Mouse (Mus musculus): ENCODE data around the gene Megf8.
A peak's percentile ranks its signal among the peaks of the same experiment; 100 is the strongest.
"Not testable (repeated sequence)": the region's sequence is repeated elsewhere in the genome, so short reads cannot be mapped to it uniquely, and the experiment has no call there.

The Megf8 gene

GRCm38 (mm10) chr7:25296945-25297453, 20.0 kb upstream of the Megf8 start:
- no peak for DNase-seq (ENCODE audit: low spot score in 2 of 2)

GRCm38 (mm10) chr7:25297454-25298325, 19.3 kb upstream of the Megf8 start, which contains the start of gene Pafah1b3:
Gene Pafah1b3 (minus strand): TSS chr7:25297986.
- DNase-seq (ENCODE audit: low spot score in 2 of 2), result peak; percentile 74 to 92

- DNase-seq (ENCODE audit: low spot score in 2 of 2), result no peak
These were observed 15.9 kb upstream of the Megf8 start, which contains the start of gene Prr19 for GRCm38 (mm10) chr7:25301063-25301462. Gene Prr19 (plus strand): TSS chr7:25301411.

DNA sequence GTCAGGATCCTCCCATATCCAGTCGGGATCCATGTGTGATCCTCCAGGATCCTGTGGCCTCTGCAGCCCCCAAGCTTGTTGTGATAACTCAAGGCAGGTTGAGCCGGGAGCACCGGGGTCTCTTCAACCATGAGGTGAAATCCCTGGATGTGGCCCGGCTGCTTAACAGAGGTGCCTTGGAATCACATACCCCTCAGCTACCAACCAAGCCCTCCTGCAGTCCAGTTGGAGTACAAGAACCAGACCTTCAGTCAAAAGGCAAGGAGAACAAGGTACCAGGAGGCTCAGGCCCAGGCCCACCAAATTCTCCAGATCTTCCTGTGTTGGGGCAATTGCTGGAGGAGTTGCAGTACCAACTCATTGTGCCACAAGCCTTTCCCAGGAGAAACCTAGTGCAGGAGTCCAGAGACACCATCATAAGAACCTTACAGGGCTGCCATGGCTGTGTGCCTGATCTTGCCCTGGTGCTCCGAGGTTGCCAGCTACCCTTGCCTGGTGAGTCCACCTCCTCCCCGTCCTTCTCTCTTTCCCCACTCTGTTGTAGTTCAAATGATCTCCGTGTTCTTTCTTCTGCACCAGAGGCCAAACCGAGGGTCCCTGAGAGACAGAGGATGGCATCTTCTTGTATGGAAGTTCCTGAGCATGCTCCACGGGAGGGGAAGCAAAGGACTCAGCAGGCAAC, 13.8 kb upstream of the Megf8 start:
- DNase-seq (ENCODE audit: low spot score in 2 of 2), result no peak

GRCm38 (mm10) chr7:25303685-25304006, 13.3 kb upstream of the Megf8 start:
- no peak for DNase-seq (ENCODE audit: low spot score in 2 of 2)

DNA sequence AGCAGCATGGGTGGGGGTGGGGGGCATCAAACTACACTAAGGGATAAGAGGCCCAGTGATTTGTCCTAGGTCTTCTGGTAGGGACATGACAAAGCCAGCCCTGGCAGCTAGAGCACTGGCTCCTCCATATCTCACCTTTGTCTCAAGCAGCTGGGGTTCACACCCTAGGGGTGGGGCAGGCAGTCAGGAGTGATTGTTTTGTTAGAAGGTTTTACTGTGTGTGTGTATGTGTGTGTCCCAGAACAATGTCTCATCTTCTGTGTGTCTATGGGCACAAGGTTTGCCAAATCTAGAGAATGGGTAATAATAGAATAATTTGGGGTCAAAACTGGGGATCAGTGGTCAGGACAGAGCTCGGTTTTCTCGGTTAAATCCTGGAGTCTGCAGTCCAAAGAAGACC, 11.5 kb upstream of the Megf8 start:
- DNase-seq (ENCODE audit: low spot score in 2 of 2), result no peak

- no peak for DNase-seq (ENCODE audit: low spot score in 2 of 2)
These were observed 10.9 kb upstream of the Megf8 start, which contains the start of gene Tmem145 for GRCm38 (mm10) chr7:25305956-25306613. Gene Tmem145 (plus strand): TSS chr7:25306106.

DNA sequence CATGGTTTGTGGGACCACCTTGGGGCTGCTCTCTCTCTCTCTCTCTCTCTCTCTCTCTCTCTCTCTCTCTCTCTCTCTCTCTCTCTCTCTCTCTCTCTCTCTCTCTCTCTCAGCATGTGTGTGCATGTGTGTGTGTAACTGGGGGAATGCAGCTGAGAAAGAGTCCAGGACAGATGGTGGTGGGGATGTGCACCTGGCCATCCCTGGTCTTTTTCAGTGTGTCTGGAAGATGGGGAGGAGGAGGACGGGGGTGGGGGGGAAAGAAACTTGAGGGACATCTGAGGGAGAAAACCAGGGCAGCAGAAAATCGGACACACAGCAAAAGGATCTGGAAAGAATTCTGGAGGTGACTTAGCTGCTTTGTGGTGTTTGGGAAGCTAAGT, 10.4 kb upstream of the Megf8 start:
- DNase-seq (ENCODE audit: low spot score in 2 of 2), result no peak

GRCm38 (mm10) chr7:25308702-25309318, 8.2 kb upstream of the Megf8 start:
- DNase-seq (ENCODE audit: low spot score in 2 of 2), result no peak

GRCm38 (mm10) chr7:25309425-25309824, 7.5 kb upstream of the Megf8 start:
- no peak for DNase-seq (ENCODE audit: low spot score in 2 of 2)

DNA sequence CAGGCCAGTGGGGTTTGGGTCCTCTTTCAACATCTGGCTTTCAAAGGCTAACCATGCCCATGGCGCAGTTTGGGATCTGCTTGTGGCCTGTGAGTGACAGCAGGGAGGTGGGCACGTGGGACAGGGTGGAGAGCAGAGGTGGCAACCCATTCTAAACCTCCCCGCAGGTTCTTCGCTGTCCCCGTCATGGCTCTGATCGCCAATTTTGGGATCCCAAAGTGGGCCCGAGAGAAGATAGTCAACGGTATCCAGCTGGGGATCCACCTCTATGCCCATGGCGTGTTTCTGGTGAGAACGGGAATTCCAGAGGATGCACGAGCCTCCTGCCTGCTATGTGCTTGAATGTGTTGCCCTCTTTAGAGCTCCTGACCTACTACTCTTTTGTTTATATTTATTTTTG, 5.8 kb upstream of the Megf8 start:
- no peak for DNase-seq (ENCODE audit: low spot score in 2 of 2)

DNA sequence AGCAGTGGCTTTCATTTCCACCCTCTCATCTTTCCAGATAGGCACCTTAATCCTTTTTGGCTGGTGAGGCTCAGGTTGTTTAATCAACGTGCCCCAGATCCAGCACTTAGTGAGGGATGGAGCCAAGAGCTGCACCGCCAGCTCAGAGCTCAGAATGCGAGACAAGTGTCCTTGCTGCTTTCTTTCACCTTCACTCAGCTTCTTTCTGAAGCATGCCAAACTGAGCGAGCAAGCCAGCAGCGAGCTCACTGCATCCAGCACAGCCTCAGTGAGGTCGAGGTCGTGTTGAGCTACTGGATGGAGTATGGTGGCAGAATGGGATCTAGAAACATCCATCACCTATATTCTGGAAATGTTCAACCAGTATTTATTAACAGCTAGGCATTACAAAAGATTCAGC, 3.6 kb upstream of the Megf8 start:
- DNase-seq (ENCODE audit: low spot score in 2 of 2), result no peak

DNA sequence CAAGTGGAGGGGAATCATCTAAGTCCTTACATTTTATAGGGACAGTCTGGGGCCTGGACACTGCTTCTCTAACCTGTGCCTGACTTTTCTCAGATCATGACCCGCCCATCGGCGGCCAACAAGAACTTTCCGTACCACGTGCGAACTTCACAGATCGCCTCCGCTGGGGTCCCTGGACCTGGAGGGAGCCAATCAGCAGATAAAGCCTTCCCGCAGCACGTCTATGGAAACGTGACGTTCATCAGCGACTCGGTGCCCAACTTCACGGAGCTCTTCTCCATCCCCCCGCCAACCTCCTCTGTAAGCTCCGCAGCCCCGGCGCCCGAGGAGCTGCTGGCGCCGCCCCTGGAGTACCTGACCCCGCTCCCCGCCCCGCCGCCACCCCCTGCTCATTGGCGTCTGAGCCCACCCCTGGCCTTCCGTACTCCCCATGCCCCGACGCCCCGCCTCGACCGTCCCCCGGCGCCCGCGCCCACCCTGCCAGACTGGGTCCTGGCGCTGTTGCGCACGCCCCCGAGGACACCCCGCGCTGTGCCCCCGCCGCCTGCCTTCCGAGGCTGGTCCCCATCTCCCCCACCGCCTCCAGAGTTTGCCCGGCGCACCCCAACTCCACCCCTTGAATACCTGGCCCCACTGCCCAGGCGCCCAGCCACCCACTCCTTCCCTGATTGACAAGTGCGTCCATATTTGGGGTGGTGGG, 2.2 kb upstream of the Megf8 start:
- no peak for DNase-seq (ENCODE audit: low spot score in 2 of 2)

DNA sequence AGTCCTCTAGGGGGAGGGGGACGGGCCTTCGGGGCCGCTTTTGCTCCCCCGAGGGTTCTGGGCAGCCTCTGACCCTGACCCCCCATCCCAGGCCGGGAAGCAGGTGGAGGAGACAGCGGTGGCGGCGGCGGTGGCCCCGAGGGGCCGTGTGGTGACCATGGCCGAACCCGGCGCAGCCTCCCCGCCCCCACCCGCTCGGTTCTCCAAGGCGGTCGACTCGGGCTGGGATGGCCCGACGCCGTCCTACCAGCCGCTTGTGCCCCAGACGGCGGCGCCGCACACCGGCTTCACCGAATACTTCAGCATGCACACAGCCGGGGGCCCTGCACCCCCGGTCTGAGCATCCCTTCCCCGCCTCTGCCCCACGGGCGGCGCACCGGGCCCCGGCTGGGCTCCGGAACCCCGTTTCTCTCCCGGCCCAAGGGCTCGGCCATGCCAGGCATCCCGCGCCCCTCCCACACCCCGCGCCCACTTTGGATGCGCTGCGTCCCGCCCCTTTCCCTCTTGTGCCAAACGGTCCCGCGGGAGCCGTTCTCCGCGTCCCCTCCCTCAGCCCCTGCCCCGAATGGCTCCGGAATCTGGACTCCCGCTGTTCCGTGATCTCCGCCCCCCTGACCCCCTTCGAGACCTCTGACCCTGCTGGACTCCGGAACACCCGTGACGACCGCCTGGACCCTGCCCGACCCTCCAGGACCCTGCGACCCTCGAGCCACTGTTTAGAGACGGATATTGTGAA, 1.5 kb upstream of the Megf8 start:
- DNase-seq (ENCODE audit: low spot score in 2 of 2), result no peak

- DNase-seq (ENCODE audit: low spot score in 2 of 2), result no peak
These were observed 559 bp downstream of the Megf8 start for GRCm38 (mm10) chr7:25317446-25317999.

DNA sequence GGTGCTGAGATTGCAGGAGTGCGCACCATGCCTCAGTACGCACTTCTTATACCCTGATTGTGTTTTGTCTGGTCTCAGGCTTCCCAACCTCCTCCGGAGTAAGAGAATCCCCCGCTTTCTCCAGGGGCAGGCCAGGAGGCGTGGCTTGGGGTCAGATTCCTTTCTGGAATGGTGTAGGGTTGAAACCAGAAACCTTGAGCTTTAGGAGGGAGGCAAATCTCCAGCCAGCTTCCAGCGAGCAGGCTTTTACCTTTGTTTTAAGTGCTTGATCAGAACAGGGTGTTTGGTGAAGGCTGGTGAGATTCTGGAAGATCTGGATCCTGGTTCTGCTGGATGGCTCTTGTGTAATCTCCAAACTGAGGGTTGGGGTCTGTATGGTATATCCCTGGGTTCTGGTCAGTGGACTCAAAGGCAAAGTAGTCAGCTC, 5.1 kb downstream of the Megf8 start:
- no peak for DNase-seq (ENCODE audit: low spot score in 2 of 2)

DNA sequence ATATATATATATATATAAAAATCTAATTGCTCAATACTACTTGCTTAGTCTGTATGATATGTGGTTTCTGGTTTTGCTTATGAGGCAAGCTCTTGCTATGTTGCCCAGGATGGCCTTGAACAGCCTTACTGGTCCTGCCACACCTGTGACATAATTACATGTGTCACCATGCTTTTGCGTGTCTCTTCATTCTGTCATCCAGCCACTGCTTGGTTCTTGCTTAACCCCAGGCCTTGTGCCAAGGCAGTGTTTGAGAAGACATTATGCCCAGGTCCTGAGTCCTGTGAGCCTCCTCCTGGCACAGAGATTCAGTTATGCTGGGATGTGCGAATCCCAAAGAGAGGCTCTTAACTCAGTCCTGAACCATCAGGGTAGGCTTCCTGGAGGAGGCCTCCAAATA, 6.3 kb downstream of the Megf8 start:
- no peak for DNase-seq (ENCODE audit: low spot score in 2 of 2)

DNA sequence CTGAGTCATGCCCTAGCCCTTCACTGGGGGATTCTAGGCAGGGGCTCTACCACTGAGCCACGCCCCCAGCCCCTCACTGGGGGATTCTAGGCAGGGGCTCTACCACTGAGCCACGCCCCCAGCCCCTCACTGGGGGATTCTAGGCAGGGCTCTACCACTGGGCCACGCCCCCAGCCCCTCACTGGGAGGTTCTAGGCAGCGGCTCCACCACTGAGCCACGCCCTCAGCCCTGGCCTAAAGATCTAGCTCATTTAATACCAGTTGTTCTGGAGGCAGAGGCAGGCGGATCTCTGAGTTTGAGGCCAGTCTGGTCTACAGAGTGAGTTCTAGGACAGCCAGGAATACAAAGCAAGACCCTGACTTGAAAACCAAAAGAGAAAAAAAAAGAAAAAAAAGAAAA, 8.5 kb downstream of the Megf8 start:
- DNase-seq (ENCODE audit: low spot score in 2 of 2), result not testable (repeated sequence)

GRCm38 (mm10) chr7:25326233-25326632, 9.3 kb downstream of the Megf8 start:
- DNase-seq (ENCODE audit: low spot score in 2 of 2), result no peak

DNA sequence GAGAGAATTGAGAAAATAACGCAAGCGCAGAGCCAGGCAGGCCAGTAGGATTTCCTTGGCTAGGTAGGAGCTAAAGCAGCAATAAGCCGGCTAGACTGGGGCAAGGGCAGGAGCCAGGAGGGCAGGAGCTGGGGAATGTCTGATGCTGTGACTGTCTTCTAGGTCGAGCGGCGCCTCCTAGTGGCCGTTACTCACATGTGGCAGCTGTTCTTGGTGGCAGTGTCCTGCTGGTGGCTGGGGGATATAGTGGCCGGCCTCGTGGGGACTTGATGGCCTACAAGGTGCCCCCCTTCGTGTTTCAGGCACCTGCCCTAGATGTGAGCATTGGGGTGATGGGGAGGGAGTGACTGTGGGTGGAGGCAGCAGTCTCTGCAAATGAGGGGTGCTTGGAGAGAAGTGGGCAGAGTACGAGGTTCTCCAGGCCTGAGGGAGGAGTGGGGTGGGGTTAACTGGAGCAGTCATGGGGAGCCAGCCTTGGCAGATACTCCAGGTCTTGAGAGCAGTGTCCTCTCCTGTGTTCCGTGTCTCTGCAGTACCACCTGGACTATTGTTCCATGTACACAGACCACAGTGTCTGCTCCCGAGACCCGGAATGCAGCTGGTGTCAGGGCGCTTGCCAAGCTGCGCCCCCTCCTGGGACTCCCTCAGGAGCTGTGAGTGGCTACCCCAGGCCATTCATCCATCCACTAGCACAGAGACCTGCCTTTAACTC, 16.8 kb downstream of the Megf8 start:
- peak in 1 of 2 experiments; percentile 71 for DNase-seq (ENCODE audit: low spot score in 2 of 2)

All from left cerebral cortex, adult 9 months (tissue).